Mouse (Mus musculus): Measurements from ENCODE around the gene Gm42742.

Gene Gm42742

GRCm38 (mm10) chr7:127020901-127021562 is at the start of gene Gm42742, which contains the start of gene Prrt2:
TSS of gene Gm42742 (minus strand) at chr7:127021097.
TSS of gene Prrt2 (minus strand) at chr7:127021211.
- no peak for DNase-seq (ENCODE audit: low read depth)

GRCm38 (mm10) chr7:127066317-127066716 is 45.4 kb upstream of the Gm42742 start:
- no peak for DNase-seq (ENCODE audit: low read depth)

- DNase-seq (ENCODE audit: low read depth) = no peak
Observed at GRCm38 (mm10) chr7:127065538-127065937, 44.6 kb upstream of the Gm42742 start.

GRCm38 (mm10) chr7:127055026-127055585 is 34.2 kb upstream of the Gm42742 start:
- DNase-seq (ENCODE audit: low read depth) = no peak

- peak; percentile 87 for DNase-seq (ENCODE audit: low read depth)
Observed at GRCm38 (mm10) chr7:127041851-127042672, 21.2 kb upstream of the Gm42742 start, which contains the start of gene Kif22. TSS of gene Kif22 (minus strand) at chr7:127042471.

- DNase-seq (ENCODE audit: low read depth) = no peak
Observed at GRCm38 (mm10) chr7:127031244-127031643, 10.3 kb upstream of the Gm42742 start.

GRCm38 (mm10) chr7:127030172-127030571 is 9.3 kb upstream of the Gm42742 start:
- DNase-seq (ENCODE audit: low read depth) = no peak

- DNase-seq (ENCODE audit: low read depth) = no peak
Observed at GRCm38 (mm10) chr7:127027885-127028284, 7.0 kb upstream of the Gm42742 start.

GRCm38 (mm10) chr7:127026984-127027726 is 6.3 kb upstream of the Gm42742 start, which contains the start of gene Maz:
TSS of gene Maz (minus strand) at chr7:127027037.
- DNase-seq (ENCODE audit: low read depth) = peak; percentile 98

- peak; percentile 65 for DNase-seq (ENCODE audit: low read depth)
Observed at GRCm38 (mm10) chr7:127026616-127026983, 5.7 kb upstream of the Gm42742 start.

- DNase-seq (ENCODE audit: low read depth) = no peak
Observed at GRCm38 (mm10) chr7:127026161-127026600, 5.3 kb upstream of the Gm42742 start.

- DNase-seq (ENCODE audit: low read depth) = no peak
Observed at GRCm38 (mm10) chr7:127025556-127026160, 4.8 kb upstream of the Gm42742 start.

GRCm38 (mm10) chr7:127024755-127025555 is 4.1 kb upstream of the Gm42742 start:
- DNase-seq (ENCODE audit: low read depth) = peak; percentile 66

- no peak for DNase-seq (ENCODE audit: low read depth)
Observed at GRCm38 (mm10) chr7:127023896-127024690, 3.2 kb upstream of the Gm42742 start.

- DNase-seq (ENCODE audit: low read depth) = no peak
Observed at GRCm38 (mm10) chr7:127023272-127023691, 2.4 kb upstream of the Gm42742 start.

GRCm38 (mm10) chr7:127022528-127023271 is 1.8 kb upstream of the Gm42742 start:
- no peak for DNase-seq (ENCODE audit: low read depth)

GRCm38 (mm10) chr7:127021563-127022527 is 948 bp upstream of the Gm42742 start:
- no peak for DNase-seq (ENCODE audit: low read depth)

GRCm38 (mm10) chr7:127020491-127020890 is 406 bp downstream of the Gm42742 start:
- no peak for DNase-seq (ENCODE audit: low read depth)

Data from c-Kit-positive CD71-positive TER-119-negative erythroid progenitor cells, embryonic 14.5 days (primary cell).